Mouse (Mus musculus): Measurements from ENCODE around the gene Lrpprc.

Lrpprc gene

DNA sequence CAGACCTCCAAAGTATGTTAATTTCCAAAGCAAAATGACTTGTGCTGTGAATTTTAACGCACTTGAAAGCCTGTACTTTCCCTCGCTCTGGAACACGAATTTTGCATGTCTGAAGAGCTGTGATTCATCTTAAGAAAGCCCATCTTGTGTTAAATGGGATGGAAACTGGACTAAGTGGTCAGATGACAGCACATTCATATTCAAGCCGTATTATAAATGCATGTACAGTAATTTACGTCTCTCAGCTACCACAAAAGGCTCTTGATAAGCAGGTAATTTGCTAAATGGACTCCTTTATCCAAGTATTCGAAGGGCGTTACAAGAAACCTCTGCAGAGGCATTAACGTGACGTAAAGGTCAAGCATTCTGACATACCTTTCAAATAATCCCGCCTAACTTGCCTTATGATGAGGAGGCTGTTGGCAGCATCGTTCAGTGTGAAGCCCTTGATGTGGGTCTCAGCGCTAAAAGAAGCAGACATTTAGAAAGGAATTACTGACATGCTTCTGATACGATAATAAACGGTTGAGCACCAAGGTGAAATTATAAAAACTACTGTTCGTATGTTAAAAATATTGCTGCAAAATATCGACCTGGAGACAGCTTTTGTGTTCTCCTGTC, 74.2 kb downstream of the Lrpprc start:
- H3K36me3 ChIP-seq (ENCODE audit: control insufficient read depth, insufficient read depth, low read length, poor library complexity, severe bottlenecking): 0 out of 2 replicates have a peak, but pooled peaks cover 2% of the 10 kb centered on the region
- H3K27me3 ChIP-seq (ENCODE audit: control insufficient read depth, insufficient read depth, low read length, poor library complexity, severe bottlenecking): no peaks in the 10 kb centered on the region
- no peak for DNase-seq (ENCODE audit: low read depth, low spot score)

DNA sequence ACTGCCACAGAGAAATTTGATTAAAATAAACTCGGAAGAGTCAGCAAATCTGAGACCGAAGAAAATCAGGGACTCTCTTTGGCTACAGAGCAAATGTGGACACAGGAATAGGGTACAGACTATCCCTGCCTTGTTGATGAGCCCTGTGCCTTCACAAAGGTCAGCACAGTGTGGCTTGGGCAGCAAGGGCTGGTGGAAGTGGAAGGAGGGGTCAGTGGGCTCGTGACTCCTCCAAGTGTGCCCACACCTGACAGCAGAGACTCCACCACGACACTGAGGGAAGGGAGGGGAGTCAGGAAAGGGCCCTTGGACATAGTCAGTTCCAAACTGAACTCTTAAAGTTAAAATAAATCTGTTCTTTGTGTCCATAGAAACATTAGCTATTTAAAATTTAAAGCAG, 75.7 kb downstream of the Lrpprc start:
- DNase-seq (ENCODE audit: low read depth, low spot score): no peak
- Histone ChIP-seq H3K36me3 (ENCODE audit: control insufficient read depth, insufficient read depth, low read length, poor library complexity, severe bottlenecking) (peaks cover 6% of the 10 kb centered on the region; the same call in 1 of the 2 replicates), H3K27me3 (ENCODE audit: control insufficient read depth, insufficient read depth, low read length, poor library complexity, severe bottlenecking) (no peaks in the 10 kb centered on the region)

DNA sequence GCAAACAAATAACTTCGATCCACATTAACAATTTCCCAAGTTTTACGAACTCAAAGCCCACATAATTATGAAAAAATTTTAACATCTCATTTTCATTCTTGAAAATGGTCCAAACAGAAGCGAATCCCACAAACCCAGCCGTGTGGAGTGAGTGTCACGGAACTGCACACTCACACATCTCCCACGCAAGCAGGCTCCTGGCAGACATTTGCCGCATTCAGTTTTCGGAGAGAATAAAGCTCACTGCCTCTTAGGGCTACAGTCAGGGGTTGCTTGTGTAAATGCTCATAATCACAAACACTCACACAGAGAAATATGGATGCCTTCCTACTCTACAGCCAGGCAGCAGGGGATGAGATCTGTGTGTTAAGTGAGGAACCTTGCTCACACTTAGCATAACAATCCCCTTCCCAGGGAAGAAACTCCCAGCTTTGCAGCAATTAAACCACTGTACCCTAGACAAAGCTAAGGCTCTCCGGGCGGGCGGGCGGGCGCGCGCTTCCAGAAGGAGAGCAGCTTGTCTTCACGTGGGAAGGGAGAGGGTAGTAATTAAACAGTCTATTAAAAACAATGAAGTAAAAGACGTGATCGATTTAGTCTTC, 76.9 kb downstream of the Lrpprc start:
- no peak for DNase-seq (ENCODE audit: low read depth, low spot score)
- Histone ChIP-seq H3K36me3 (ENCODE audit: control insufficient read depth, insufficient read depth, low read length, poor library complexity, severe bottlenecking) (peaks cover 7% of the 10 kb centered on the region; the same call in 1 of the 2 replicates), H3K27me3 (ENCODE audit: control insufficient read depth, insufficient read depth, low read length, poor library complexity, severe bottlenecking) (no peaks in the 10 kb centered on the region)

DNA sequence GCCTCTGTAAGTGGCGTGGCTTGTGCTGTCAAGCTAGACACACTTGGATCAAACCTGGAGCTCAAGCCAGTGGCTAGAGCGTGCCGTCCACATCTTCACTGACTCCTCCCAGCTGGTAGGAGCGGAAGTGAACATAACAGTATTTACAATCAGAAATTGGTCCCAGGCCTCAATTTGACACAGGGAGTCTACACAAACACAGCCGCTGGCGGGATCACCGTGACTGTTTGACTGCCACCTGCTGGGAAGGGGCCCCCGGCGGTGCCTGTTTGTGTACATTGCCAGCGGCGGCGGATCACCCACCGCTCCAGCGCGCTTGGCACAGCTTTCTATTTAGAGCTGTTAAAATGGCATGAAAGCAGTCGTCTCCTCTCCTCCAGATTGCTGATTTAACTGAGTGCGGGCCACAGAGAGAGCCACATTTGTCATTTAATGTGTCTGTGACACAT, 81.2 kb downstream of the Lrpprc start:
- H3K36me3 ChIP-seq (ENCODE audit: control insufficient read depth, insufficient read depth, low read length, poor library complexity, severe bottlenecking): peaks cover 7% of the 10 kb centered on the region; the same call in 1 of the 2 replicates

GRCm38 (mm10) chr17:84708818-84709217, 81.8 kb downstream of the Lrpprc start:
- Histone ChIP-seq H3K27me3 (ENCODE audit: control insufficient read depth, insufficient read depth, low read length, poor library complexity, severe bottlenecking) (no peaks in the 10 kb centered on the region), H3K36me3 (ENCODE audit: control insufficient read depth, insufficient read depth, low read length, poor library complexity, severe bottlenecking) (peaks cover 5% of the 10 kb centered on the region; the same call in 1 of the 2 replicates)
- DNase-seq (ENCODE audit: low read depth, low spot score): no peak

More for the DNA sequence above, 81.2 kb downstream of the Lrpprc start:
- H3K27me3 ChIP-seq (ENCODE audit: control insufficient read depth, insufficient read depth, low read length, poor library complexity, severe bottlenecking): no peaks in the 10 kb centered on the region
- no peak for DNase-seq (ENCODE audit: low read depth, low spot score)

DNA sequence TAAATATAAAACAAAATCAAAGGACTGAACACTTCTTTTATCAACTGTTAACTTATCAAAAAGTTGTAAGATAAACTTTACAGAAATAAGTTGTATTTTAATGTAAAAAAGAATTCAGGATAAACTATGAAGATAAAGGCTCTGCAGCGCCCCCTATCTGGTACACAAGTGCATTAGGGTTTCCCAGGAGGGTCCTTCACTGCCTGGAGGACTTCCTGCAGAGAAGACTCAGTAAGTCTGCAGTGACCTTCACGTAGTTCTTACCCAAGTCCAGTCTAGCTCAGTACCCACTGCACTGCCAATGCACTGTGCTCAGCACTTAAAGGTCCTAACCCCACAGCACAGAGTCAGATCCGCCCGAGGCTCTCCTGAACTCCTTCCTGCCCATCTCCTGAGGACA, 83.2 kb downstream of the Lrpprc start:
- H3K27me3 ChIP-seq (ENCODE audit: control insufficient read depth, insufficient read depth, low read length, poor library complexity, severe bottlenecking): no peaks in the 10 kb centered on the region
- DNase-seq (ENCODE audit: low read depth, low spot score): peak; percentile 15

DNA sequence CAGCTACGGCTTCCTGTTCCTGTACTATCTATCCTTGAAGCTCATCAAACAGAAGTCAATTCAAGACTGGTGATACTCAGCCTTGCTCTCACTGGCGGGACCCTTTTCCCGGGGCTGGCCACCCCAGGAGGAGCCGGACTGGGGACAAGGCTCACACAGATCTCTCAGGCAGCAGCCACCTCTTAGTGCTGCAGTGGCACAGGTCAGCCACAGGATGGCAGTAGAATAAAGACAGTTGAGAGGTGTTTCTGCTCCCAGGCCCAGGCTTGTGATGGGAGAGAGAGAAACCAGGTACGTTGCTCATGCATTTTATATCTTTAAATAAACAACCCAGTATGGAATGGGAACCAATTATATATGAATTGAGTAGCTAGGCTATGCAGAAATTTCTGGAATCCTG, 91.9 kb downstream of the Lrpprc start:
- no peaks in the 10 kb centered on the region for H3K27me3 ChIP-seq (ENCODE audit: control insufficient read depth, insufficient read depth, low read length, poor library complexity, severe bottlenecking)
- no peaks in the 10 kb centered on the region for H3K36me3 ChIP-seq (ENCODE audit: control insufficient read depth, insufficient read depth, low read length, poor library complexity, severe bottlenecking)
- peak; percentile 44 for DNase-seq (ENCODE audit: low read depth, low spot score)

More for the DNA sequence above, 83.2 kb downstream of the Lrpprc start:
- peaks cover 5% of the 10 kb centered on the region; the same call in 1 of the 2 replicates for H3K36me3 ChIP-seq (ENCODE audit: control insufficient read depth, insufficient read depth, low read length, poor library complexity, severe bottlenecking)

DNA sequence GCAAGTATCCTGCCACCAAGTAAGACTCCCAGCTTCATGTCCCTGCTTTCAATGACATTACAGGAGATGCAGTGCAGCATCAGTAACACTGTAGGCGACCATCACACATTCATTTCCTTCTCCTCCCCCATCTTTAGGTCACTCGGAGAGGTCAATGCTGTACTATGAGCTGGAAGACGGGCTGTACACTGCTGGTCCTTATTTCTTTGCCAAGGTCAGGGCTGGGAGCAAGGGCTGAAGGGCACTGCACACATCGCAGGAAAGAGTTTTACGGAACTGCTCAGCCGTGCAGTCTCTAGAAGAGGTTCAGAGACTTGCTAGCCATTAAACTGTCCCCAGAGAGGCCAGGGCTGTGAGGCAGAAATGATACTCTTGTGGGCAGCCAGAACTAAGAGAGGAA, 94.1 kb downstream of the Lrpprc start:
- H3K36me3 ChIP-seq (ENCODE audit: control insufficient read depth, insufficient read depth, low read length, poor library complexity, severe bottlenecking): no peaks in the 10 kb centered on the region
- DNase-seq (ENCODE audit: low read depth, low spot score): no peak
- no peaks in the 10 kb centered on the region for H3K27me3 ChIP-seq (ENCODE audit: control insufficient read depth, insufficient read depth, low read length, poor library complexity, severe bottlenecking)

- Histone ChIP-seq H3K27me3 (ENCODE audit: control insufficient read depth, insufficient read depth, low read length, poor library complexity, severe bottlenecking) (no peaks in the 10 kb centered on the region), H3K36me3 (ENCODE audit: control insufficient read depth, insufficient read depth, low read length, poor library complexity, severe bottlenecking) (no peaks in the 10 kb centered on the region)
- no peak for DNase-seq (ENCODE audit: low read depth, low spot score)
Observed at GRCm38 (mm10) chr17:84693741-84694140, 96.8 kb downstream of the Lrpprc start.

DNA sequence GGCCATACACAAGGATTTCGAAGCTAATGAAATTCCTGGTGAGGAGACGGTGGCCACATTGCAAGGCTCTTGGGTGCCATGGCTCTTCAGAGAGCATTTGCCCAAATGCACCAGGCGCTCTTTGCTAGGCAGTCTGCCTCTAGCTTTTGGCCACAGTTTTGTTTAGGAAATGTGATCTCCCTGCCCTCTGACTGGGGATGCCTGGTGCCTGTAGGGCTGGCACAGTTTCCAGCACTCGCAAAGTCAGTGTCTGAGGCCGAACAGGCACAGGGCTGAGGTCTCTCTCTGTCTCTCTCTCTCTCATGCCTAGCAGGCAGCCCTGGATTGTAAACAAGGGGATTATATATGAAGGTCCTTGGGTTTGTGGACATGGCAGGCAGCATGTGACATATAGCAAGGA, 100.5 kb downstream of the Lrpprc start:
- H3K36me3 ChIP-seq (ENCODE audit: control insufficient read depth, insufficient read depth, low read length, poor library complexity, severe bottlenecking): no peaks in the 10 kb centered on the region
- DNase-seq (ENCODE audit: low read depth, low spot score): no peak
- no peaks in the 10 kb centered on the region for H3K27me3 ChIP-seq (ENCODE audit: control insufficient read depth, insufficient read depth, low read length, poor library complexity, severe bottlenecking)

DNA sequence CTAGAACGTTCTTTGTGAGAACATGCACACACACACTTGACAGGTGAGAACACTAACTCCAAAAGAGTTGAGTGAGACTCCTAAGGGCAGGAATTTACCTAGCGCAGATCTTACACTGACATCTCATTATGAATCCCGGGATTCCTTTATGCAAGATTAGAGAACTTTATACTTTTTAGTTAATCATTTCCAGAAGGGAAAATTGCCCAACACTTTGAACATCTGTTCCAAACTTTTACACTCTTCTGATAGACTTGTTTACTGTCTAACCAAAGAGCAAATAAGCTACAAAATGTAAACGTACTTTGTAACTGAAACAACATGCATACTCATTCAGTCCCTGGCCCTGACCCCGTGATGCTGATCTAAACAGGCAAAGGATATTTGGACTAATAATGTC, 101.3 kb downstream of the Lrpprc start:
- DNase-seq (ENCODE audit: low read depth, low spot score): no peak
- Histone ChIP-seq H3K27me3 (ENCODE audit: control insufficient read depth, insufficient read depth, low read length, poor library complexity, severe bottlenecking) (no peaks in the 10 kb centered on the region), H3K36me3 (ENCODE audit: control insufficient read depth, insufficient read depth, low read length, poor library complexity, severe bottlenecking) (no peaks in the 10 kb centered on the region)

DNA sequence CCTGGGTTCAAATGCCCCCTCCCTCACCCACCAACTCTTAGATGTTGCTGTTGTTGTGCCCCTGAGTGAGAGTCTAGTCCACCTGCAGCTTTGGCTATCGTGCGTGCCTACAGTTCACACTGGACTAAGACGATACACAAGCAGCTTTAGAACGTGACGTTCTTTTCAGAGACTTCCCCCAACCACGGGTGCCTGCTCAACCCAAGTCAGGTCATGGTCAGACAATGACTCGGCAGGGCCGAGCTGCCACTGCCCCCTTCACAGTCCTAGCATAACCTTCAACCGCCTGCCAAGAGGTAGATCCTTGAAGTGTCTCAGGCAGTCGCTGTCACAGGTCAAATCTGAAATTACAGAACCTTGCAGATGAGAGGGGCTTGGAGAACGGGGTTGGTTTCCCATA, 101.8 kb downstream of the Lrpprc start:
- no peaks in the 10 kb centered on the region for H3K36me3 ChIP-seq (ENCODE audit: control insufficient read depth, insufficient read depth, low read length, poor library complexity, severe bottlenecking)
- no peaks in the 10 kb centered on the region for H3K27me3 ChIP-seq (ENCODE audit: control insufficient read depth, insufficient read depth, low read length, poor library complexity, severe bottlenecking)
- no peak for DNase-seq (ENCODE audit: low read depth, low spot score)

DNA sequence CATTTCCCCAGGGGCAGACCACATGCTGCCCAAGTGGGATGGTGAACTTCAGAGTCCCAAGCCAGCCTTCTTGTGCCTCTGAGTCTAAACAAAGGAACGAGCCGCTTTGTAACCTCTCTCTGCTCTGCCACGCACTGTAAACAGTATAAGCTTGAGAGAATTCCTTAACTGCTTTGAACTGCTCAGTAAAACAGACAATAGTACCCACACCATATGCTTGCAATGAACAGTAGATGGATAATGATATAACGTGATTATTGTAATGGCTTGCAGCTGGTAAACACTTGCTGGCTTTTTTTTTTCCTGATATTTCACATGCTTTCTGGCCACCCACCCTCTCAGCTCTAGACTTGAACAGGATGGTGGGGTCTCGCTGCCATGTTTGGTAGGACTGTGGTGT, 102.6 kb downstream of the Lrpprc start:
- Histone ChIP-seq H3K36me3 (ENCODE audit: control insufficient read depth, insufficient read depth, low read length, poor library complexity, severe bottlenecking) (no peaks in the 10 kb centered on the region), H3K27me3 (ENCODE audit: control insufficient read depth, insufficient read depth, low read length, poor library complexity, severe bottlenecking) (no peaks in the 10 kb centered on the region)
- DNase-seq (ENCODE audit: low read depth, low spot score): no peak

DNA sequence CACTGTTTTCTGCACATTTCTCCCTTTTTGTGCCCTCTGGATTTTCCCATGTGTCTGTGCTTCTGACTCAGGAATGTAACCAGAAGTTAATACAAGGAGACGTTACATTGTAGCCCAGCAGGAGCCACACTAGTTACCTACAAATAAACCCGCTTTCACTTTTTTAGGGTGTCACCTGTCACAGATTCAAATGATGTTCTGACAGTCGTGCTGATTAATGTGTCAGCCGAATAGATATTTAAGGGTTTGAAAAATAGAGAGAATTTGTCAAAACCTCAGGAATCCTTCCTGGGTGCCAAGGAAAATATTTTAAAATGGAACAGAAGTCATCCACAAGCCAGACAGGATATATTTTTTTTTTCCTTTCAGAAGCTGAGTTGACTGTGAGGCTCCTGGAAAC, 105.3 kb downstream of the Lrpprc start:
- DNase-seq (ENCODE audit: low read depth, low spot score): no peak
- Histone ChIP-seq H3K36me3 (ENCODE audit: control insufficient read depth, insufficient read depth, low read length, poor library complexity, severe bottlenecking) (no peaks in the 10 kb centered on the region), H3K27me3 (ENCODE audit: control insufficient read depth, insufficient read depth, low read length, poor library complexity, severe bottlenecking) (no peaks in the 10 kb centered on the region)

DNA sequence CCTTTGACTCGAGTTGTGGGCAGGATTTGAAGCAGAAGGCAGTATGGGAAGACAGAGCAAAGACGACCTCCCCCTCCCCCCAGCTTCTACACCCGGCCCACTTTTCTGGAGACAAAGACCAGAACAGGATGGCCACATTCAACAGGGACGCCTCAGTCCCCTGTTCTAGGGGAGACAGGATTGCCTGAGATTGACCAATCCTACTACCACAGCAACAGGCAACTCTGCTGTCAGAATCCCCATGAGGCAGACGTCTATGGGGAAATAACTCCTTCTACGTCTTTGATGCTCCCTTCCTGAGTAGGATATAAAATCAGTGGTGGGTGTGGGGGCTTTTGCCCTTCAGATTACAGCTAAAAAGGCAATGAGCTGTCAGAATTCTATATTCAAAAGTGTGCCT, 106.3 kb downstream of the Lrpprc start:
- no peak for DNase-seq (ENCODE audit: low read depth, low spot score)
- no peaks in the 10 kb centered on the region for H3K36me3 ChIP-seq (ENCODE audit: control insufficient read depth, insufficient read depth, low read length, poor library complexity, severe bottlenecking)
- no peaks in the 10 kb centered on the region for H3K27me3 ChIP-seq (ENCODE audit: control insufficient read depth, insufficient read depth, low read length, poor library complexity, severe bottlenecking)

Data from splenic B cell, adult 2 months (primary cell).